Mouse (Mus musculus) adrenal gland (tissue): Measurements from ENCODE around the gene Slit3.

Experiments
- intact Hi-C: fragments of 180-260 bp; cut with DNase I; formaldehyde crosslinking; loops from one replicate; pipeline ENCODE4 v1.15.1; 2025

Slit3 gene

GRCm38 (mm10) chr11:35122091-35122811 is 1.2 kb downstream of the Slit3 start:
- intact Hi-C loops, result loop anchor here (10.0 kb wide), 2 partner anchors 153 to 553 kb away; no protein-coding TSS in a partner anchor

GRCm38 (mm10) chr11:35124489-35125107 is 3.6 kb downstream of the Slit3 start:
- intact Hi-C loops, result loop anchor here (10.0 kb wide), 2 partner anchors 150 to 550 kb away; no protein-coding TSS in a partner anchor

GRCm38 (mm10) chr11:35125108-35125490 is 4.1 kb downstream of the Slit3 start:
- intact Hi-C loops, result loop anchor here (10.0 kb wide), 2 partner anchors 150 to 550 kb away; no protein-coding TSS in a partner anchor

GRCm38 (mm10) chr11:35131740-35132139 is 10.7 kb downstream of the Slit3 start:
- intact Hi-C loops, result no loop called here

- intact Hi-C loops, result no loop called here
These were observed 15.6 kb downstream of the Slit3 start for GRCm38 (mm10) chr11:35136625-35137024.

GRCm38 (mm10) chr11:35140092-35140491 is 19.1 kb downstream of the Slit3 start:
- intact Hi-C loops, result no loop called here

- intact Hi-C loops, result no loop called here
These were observed 21.2 kb downstream of the Slit3 start for GRCm38 (mm10) chr11:35142202-35142601.

- intact Hi-C loops, result no loop called here
These were observed 21.8 kb downstream of the Slit3 start for GRCm38 (mm10) chr11:35142698-35143360.

- intact Hi-C loops, result no loop called here
These were observed 26.9 kb downstream of the Slit3 start for GRCm38 (mm10) chr11:35147818-35148445.

- intact Hi-C loops, result no loop called here
These were observed 30.5 kb downstream of the Slit3 start for GRCm38 (mm10) chr11:35151539-35151951.

GRCm38 (mm10) chr11:35152875-35153274 is 31.9 kb downstream of the Slit3 start:
- intact Hi-C loops, result no loop called here

GRCm38 (mm10) chr11:35154449-35154848 is 33.4 kb downstream of the Slit3 start:
- intact Hi-C loops, result no loop called here

GRCm38 (mm10) chr11:35155281-35155680 is 34.3 kb downstream of the Slit3 start:
- intact Hi-C loops, result no loop called here

- intact Hi-C loops, result no loop called here
These were observed 35.7 kb downstream of the Slit3 start for GRCm38 (mm10) chr11:35156676-35157075.

- intact Hi-C loops, result no loop called here
These were observed 39.7 kb downstream of the Slit3 start for GRCm38 (mm10) chr11:35160682-35161211.

- intact Hi-C loops, result no loop called here
These were observed 42.4 kb downstream of the Slit3 start for GRCm38 (mm10) chr11:35163396-35163795.

GRCm38 (mm10) chr11:35167176-35167575 is 46.2 kb downstream of the Slit3 start:
- intact Hi-C loops, result no loop called here

GRCm38 (mm10) chr11:35171505-35171904 is 50.5 kb downstream of the Slit3 start:
- intact Hi-C loops, result no loop called here

- intact Hi-C loops, result no loop called here
These were observed 56.5 kb downstream of the Slit3 start for GRCm38 (mm10) chr11:35177564-35177963.

- intact Hi-C loops, result no loop called here
These were observed 57.3 kb downstream of the Slit3 start for GRCm38 (mm10) chr11:35178144-35178817.

GRCm38 (mm10) chr11:35179305-35179704 is 58.3 kb downstream of the Slit3 start:
- intact Hi-C loops, result no loop called here
